Mouse (Mus musculus): Measurements from ENCODE around the gene Zfhx3.

DNA sequence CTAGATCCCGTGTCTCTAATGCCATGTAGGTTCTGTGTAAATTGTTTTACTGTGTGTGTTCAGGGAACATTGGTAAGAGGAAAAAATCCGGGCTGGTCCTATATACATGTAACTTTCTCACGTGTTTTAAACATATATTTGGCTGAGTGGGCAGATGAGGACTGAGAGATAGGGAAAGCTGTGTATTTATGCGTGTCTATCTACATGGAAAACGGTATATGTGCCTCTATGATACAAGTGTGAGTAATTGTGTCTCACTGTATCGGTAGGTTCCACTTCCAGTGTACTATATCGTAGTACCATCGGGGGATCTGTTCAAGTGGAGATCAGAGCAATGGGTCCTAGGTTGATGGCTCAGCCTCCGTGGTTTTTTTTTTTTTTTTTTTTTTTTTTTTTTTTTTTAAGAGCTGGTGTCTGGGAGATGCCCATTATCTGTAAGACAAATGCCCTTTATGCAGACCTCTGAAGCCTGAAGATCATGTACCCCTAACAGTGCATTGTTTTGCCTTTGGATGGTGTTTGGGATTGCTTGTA, 668.8 kb downstream of the Zfhx3 start:
- TF ChIP-seq POLR2A (IDR thresholded peaks at IDR 0.05; ENCODE audit: extremely low read depth, insufficient read depth, low read length) (no peak), CTCF (IDR thresholded peaks at IDR 0.05; ENCODE audit: low read depth, low read length) (no peak)
